Mouse (Mus musculus) liver, embryonic 12.5 days (tissue): ENCODE measurements at regions not wholly inside any gene's neighbourhood (a gene's known extent, or its start where the extent isn't known, plus 50 kb on each side); places are given as distances from the start of the nearest gene placed in this dataset.

Experiments
- ATAC-seq: fragments of 200-750 bp; cut with Nextera tagmentation; 2 replicates; pipeline ENCODE4 v1.8.0; 2017; ENCODE audit warnings: moderate number of reproducible peaks, mild to moderate bottlenecking, moderate library complexity
- H3K27ac ChIP-seq: fragments of 300-500 bp; sonication (generic); 2 replicates; pipeline ENCODE4 v1.5.1; 2016; ENCODE audit warnings: mild to moderate bottlenecking
- H3K27me3 ChIP-seq: fragments of 300-500 bp; sonication (generic); replicated peaks from 2 replicates; pipeline ENCODE4 v1.6.1; 2016; ENCODE audit warnings: mild to moderate bottlenecking, moderate library complexity
- H3K36me3 ChIP-seq: fragments of 300-500 bp; sonication (generic); 2 replicates; pipeline ENCODE4 v1.6.1; 2016; ENCODE audit warnings: mild to moderate bottlenecking, moderate library complexity
- H3K4me1 ChIP-seq: fragments of 300-500 bp; sonication (generic); 2 replicates; pipeline ENCODE4 v1.6.1; 2016
- H3K4me2 ChIP-seq: fragments of 300-500 bp; sonication (generic); 2 replicates; pipeline ENCODE4 v1.6.1; 2016; ENCODE audit warnings: mild to moderate bottlenecking, moderate library complexity
- H3K4me3 ChIP-seq: fragments of 300-500 bp; sonication (generic); 2 replicates; pipeline ENCODE4 v1.5.1; 2016; ENCODE audit warnings: mild to moderate bottlenecking, moderate library complexity
- H3K9ac ChIP-seq: fragments of 300-500 bp; sonication (generic); 2 replicates; pipeline ENCODE4 v1.6.1; 2016; ENCODE audit warnings: mild to moderate bottlenecking, moderate library complexity
- H3K9me3 ChIP-seq: fragments of 300-500 bp; sonication (generic); replicated peaks from 2 replicates; pipeline ENCODE4 v1.6.1; 2016; ENCODE audit warnings: mild to moderate bottlenecking, moderate library complexity
- WGBS: fragments of 180-500 bp; shearing (Covaris S2); methylation state at CpG from one replicate; pipeline ENCODE4 v1.1.7; 2016; ENCODE audit not compliant: insufficient replicate concordance; 5-methylcytosine and 5-hydroxymethylcytosine counted together

DNA sequence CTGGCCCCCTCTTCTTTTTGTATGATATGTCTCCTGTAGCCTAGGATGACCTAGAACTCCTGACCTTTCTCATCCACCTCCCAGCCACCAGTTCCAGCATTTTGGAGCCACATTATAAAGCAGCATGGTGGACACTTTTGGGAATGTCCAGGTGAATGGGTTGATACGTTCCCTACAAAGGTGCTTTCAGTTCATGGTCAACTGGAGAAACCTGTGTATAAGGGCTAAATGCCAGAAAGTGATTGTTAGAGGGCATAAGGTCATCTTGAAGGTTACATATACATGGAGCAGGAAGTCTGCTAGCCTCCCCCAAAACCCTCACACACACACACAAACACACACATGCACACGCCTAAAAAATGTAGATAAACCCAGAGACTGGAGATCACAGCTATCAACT, 86.1 kb upstream of the Tbx3 start:
- Histone ChIP-seq H3K36me3 (no peaks in the 10 kb centered on the region), H3K27ac (no peak overlapping the region), H3K27me3 (no peaks in the 10 kb centered on the region), H3K4me3 (no peak overlapping the region), H3K4me1 (peaks cover 7% of the 10 kb centered on the region; the same call in 1 of the 2 replicates), H3K9me3 (no peaks in the 10 kb centered on the region), H3K4me2 (no peak overlapping the region), H3K9ac (no peak overlapping the region)
- ATAC-seq, result no peak
- WGBS, result 58% methylated on average over 2 of the region's 2 CpGs

DNA sequence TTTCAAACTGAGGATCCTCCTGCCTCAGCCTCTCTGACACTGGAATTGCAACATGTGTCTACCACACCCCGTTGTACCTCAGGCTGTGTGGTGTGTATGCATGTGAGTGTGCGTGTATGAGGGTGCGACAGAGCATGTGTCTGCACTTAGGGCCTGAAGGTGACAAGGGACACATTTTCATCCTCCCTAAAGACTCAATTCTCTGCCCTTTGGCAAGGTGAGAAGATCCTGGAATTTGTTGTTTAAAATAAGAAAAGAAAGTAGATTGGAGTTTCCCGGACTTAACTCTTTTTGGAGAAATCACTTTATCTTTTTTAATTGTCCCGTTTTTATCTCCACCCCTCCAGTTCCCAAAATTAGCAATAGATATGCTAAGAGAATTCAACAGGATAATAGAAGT, 85.6 kb upstream of the Tbx3 start:
- no peak overlapping the region for H3K9ac ChIP-seq
- no peak overlapping the region for H3K27ac ChIP-seq
- WGBS, result 83% methylated on average over 5 of the region's 5 CpGs
- no peaks in the 10 kb centered on the region for H3K36me3 ChIP-seq
- H3K9me3 ChIP-seq, result no peaks in the 10 kb centered on the region
- no peak overlapping the region for H3K4me3 ChIP-seq
- no peak overlapping the region for H3K4me2 ChIP-seq
- peaks cover 7% of the 10 kb centered on the region; the same call in 1 of the 2 replicates for H3K4me1 ChIP-seq
- H3K27me3 ChIP-seq, result no peaks in the 10 kb centered on the region
- ATAC-seq, result no peak

DNA sequence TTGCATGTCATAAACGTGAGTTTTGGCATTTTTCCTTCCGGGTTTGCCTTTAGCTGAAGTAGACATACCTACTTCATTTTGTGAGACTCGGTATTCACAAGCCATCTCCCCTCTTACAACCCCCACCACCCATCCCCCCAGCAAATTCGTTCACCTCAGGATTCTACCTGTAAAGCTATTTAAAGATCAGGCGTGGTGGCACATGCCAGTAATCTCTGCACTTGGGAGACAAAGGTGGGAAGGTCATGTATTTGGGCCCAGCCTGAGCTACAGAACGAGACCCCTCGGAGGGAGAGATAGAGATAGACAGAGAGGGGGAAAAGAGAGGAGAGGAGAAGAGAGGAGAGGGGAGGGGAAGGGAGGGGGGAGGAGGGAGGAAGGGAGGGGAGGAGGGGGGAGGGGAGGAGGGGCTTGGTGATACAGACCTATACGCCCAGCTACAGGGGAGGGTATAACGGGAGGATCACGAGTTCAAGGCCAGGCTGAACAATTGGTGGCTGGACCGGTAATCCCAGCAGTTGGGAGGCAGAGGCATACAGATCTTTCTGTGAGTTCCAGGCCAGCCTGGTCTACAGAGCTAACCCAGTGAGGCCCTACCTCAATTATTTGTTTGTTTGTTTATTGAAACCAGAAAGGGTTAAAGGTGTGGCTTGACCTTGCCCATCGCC, 83.9 kb upstream of the Tbx3 start:
- Histone ChIP-seq H3K4me2 (no peak overlapping the region), H3K27ac (no peak overlapping the region), H3K4me3 (no peak overlapping the region), H3K9me3 (no peaks in the 10 kb centered on the region), H3K27me3 (no peaks in the 10 kb centered on the region), H3K36me3 (no peaks in the 10 kb centered on the region), H3K9ac (no peak overlapping the region), H3K4me1 (peaks cover 7% of the 10 kb centered on the region; the same call in 1 of the 2 replicates)
- ATAC-seq, result no peak
- WGBS, result 58% methylated on average over 11 of the region's 12 CpGs

DNA sequence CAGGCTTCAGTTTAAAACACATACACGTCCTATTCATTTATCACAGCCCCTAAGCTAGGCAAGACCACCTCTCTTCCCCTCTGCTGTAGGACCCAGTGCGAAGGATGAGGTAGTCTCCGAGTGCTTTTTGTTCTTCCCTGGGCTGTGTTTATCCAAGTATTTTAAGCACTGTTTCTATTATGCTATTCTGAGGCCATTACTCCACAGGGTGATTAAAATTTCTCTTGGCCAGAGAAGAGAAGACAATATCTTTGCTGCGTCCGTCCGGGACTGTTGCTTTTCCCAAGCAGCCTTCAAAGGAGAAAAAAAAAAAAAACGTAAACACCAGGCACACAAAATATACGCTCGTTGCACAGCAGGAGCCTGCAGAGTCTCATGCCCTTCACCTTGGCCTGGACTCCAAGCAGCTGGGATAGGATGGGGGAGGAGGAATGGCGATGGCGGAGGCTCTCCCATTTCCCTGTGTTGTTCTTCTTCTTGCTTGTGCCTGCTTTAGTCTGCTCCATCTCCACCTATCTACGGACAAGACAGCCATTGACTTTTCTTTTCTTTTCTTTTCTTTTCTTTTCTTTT, 83.1 kb upstream of the Tbx3 start:
- no peaks in the 10 kb centered on the region for H3K9me3 ChIP-seq
- WGBS, result 59% methylated on average over 12 of the region's 12 CpGs
- H3K27me3 ChIP-seq, result no peaks in the 10 kb centered on the region
- no peak overlapping the region for H3K27ac ChIP-seq
- H3K4me2 ChIP-seq, result no peak overlapping the region
- H3K4me3 ChIP-seq, result no peak overlapping the region
- peaks cover 7% of the 10 kb centered on the region; the same call in 1 of the 2 replicates for H3K4me1 ChIP-seq
- no peak overlapping the region for H3K9ac ChIP-seq
- no peaks in the 10 kb centered on the region for H3K36me3 ChIP-seq
- ATAC-seq, result no peak

DNA sequence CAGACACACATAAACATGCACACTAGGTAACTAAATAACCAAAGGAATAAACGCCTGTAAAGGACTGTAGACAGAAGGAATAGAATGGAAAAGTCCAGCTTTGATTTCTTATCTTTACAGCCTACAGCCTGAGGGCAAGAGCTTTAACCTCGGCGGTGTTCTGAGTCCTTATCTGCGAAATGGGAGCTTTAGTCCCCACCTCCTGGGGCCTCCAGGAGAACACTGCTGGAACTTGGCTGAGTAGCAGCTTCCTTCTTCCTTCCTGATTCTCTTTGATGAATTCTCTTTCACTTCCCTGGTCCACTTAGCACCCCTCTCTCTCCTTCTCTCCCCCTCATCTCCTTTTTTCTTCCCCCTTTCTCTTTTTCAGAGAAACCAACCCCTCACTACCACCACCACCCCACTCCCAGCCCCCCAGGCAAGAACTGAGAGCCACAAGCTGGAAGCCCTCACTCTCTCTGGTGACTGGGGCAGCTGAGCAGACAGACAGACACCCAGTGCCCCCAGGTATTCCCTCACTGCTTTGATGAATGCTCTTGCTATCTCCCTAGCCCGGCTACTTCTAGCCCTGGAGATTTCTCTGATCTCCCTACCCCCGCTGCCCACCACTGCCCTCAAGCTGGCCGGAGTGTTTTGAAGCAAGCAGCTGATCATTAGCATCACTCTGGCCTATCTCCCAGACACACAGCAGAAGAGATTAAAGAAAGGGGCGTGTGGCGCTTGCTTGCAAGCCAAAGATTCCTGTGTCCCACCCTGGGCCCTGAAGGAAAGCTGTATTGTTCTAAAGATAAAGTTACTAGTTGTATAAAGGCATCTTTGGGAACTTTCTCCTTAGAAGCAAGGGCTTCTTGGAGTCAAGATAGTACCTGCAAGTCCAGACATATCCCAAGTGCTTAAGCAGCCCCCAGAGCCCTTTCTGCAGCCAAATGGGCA, 81.9 kb upstream of the Tbx3 start:
- no peak for ATAC-seq
- no peak overlapping the region for H3K4me2 ChIP-seq
- H3K27me3 ChIP-seq, result no peaks in the 10 kb centered on the region
- no peak overlapping the region for H3K4me3 ChIP-seq
- peaks cover 7% of the 10 kb centered on the region; the same call in 1 of the 2 replicates for H3K4me1 ChIP-seq
- H3K9ac ChIP-seq, result no peak overlapping the region
- H3K36me3 ChIP-seq, result no peaks in the 10 kb centered on the region
- H3K27ac ChIP-seq, result no peak overlapping the region
- no peaks in the 10 kb centered on the region for H3K9me3 ChIP-seq
- 17% methylated on average over 9 of the region's 9 CpGs for WGBS

DNA sequence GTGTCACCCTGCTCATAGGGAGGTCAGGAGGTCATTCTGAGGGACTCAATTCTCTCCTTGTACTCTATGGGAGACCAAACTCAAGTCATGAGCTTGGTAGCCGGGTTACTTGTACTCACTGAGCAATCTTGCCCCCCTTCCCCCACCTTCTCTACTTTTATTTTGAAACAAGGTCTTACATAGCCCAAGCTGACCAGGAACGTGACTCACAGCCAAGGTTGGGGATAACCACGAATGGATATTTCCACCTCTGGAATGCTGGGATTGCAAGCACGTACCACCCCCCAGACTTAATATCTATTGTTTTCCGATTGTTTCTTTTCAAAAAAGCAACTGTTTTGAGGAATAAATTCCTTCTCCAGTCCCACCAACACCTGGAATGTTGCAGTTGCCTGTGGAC, 79.2 kb upstream of the Tbx3 start:
- Histone ChIP-seq H3K36me3 (no peaks in the 10 kb centered on the region), H3K9ac (no peak overlapping the region), H3K27ac (no peak overlapping the region), H3K4me3 (no peak overlapping the region), H3K4me1 (peaks cover 7% of the 10 kb centered on the region; the same call in 1 of the 2 replicates), H3K27me3 (no peaks in the 10 kb centered on the region), H3K4me2 (no peak overlapping the region), H3K9me3 (no peaks in the 10 kb centered on the region)
- no peak for ATAC-seq
- 62% methylated on average over 5 of the region's 5 CpGs for WGBS

DNA sequence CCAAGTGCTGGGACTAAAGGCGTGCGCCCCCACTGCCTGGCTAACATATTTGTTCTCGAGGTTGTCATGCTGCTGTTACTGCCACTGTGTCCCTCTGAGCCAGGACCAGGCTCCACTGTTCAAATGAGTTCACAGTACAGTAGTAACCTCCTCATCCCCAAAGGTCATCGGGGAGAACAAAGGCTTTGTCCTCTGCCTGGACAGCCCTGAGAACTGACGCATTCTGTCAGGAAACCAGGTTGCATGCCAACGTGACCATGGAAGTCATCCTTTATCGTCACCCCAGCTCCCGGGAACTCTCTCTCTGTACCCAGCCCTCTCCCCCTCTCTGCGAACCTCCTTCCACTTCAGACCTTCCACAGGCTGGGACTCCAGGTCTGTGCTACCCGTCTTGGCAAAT, 77.6 kb upstream of the Tbx3 start:
- 63% methylated on average over 10 of the region's 10 CpGs for WGBS
- no peak overlapping the region for H3K9ac ChIP-seq
- H3K27me3 ChIP-seq, result no peaks in the 10 kb centered on the region
- H3K36me3 ChIP-seq, result no peaks in the 10 kb centered on the region
- peaks cover 7% of the 10 kb centered on the region; the same call in 1 of the 2 replicates for H3K4me1 ChIP-seq
- no peak overlapping the region for H3K27ac ChIP-seq
- no peak for ATAC-seq
- no peaks in the 10 kb centered on the region for H3K9me3 ChIP-seq
- H3K4me2 ChIP-seq, result no peak overlapping the region
- no peak overlapping the region for H3K4me3 ChIP-seq

DNA sequence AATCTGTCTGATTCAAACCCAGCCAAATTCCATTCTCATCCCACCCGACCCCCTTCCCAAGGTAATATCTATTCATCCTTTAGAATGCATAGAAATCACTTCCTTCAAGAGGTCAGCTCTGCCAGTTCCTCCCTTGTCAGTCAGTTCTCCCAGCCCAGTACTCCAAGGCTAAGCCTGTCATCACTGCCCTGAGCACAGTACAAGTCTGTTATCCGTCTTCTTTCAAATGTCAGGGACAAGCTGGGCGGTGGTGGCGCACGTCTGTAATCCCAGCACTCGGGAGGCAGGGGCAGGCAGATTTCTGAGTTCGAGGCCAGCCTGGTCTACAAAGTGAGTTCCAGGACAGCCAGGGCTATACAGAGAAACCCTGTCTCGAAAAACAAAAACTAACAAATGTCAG, 75.9 kb upstream of the Tbx3 start:
- Histone ChIP-seq H3K9me3 (no peaks in the 10 kb centered on the region), H3K9ac (no peak overlapping the region), H3K4me1 (no peaks in the 10 kb centered on the region), H3K4me2 (no peak overlapping the region), H3K27me3 (no peaks in the 10 kb centered on the region), H3K4me3 (no peak overlapping the region), H3K36me3 (no peaks in the 10 kb centered on the region), H3K27ac (no peak overlapping the region)
- ATAC-seq, result no peak
- 61% methylated on average over 8 of the region's 8 CpGs for WGBS

DNA sequence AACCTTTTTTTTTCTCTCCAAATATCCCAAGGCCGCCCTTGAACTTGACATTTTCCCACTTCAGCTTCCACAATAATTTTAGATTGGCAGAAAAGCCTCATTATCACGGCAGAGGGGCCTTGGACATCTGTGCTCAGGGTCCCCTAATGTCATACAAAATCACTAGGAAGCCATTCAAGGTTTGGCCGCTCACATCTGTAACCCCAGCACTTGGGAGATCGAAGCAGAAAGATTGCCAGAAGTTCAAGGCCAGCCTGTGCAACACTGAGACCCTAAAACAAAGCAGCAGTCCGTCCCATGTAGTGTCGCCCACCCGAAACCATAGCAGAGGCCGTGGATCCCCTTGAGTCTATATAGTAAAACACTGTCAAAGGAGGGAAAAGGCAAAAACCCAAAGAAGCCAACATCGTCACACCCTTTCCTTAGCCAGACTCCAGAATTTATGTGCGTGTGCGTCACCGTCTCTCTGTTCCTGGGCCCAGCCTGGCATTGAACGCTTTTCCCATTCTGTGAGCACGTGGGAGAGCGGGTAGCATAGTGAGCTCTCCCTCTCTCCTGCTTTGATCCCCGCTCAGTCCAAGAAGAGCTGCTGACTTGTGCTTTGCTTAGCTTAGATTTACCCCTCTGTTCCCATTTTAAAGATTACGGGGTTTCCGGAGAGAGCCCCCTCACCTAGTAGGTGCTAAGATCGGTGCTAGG, 74.0 kb upstream of the Tbx3 start:
- Histone ChIP-seq H3K27ac (no peak overlapping the region), H3K9me3 (no peaks in the 10 kb centered on the region), H3K27me3 (no peaks in the 10 kb centered on the region), H3K36me3 (no peaks in the 10 kb centered on the region), H3K9ac (no peak overlapping the region), H3K4me1 (no peaks in the 10 kb centered on the region), H3K4me2 (no peak overlapping the region), H3K4me3 (no peak overlapping the region)
- WGBS, result 75% methylated on average over 19 of the region's 19 CpGs
- ATAC-seq, result no peak

DNA sequence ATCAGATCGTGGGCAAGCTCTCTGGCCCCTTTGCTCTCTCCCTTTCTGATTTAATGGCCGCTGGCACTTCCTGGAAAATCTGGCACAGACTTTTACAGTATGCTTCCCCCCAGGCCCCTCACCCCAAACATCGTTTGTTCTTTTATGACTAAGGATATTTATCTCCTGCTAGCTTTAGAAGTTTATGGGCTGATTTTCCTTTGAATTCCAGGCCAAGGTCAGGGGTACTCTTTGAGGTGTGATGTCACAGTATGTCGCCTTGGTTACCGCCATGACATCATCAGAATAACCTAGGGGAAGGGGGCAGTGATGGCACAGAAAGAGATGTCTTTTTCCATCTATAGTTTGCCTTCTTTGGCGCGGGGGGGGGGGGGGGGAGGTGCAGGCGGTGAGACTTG, 73.5 kb upstream of the Tbx3 start:
- no peaks in the 10 kb centered on the region for H3K4me1 ChIP-seq
- H3K27ac ChIP-seq, result no peak overlapping the region
- WGBS, result 57% methylated on average over 7 of the region's 8 CpGs
- H3K9ac ChIP-seq, result no peak overlapping the region
- ATAC-seq, result no peak
- H3K9me3 ChIP-seq, result no peaks in the 10 kb centered on the region
- no peak overlapping the region for H3K4me2 ChIP-seq
- H3K36me3 ChIP-seq, result no peaks in the 10 kb centered on the region
- H3K27me3 ChIP-seq, result no peaks in the 10 kb centered on the region
- no peak overlapping the region for H3K4me3 ChIP-seq

DNA sequence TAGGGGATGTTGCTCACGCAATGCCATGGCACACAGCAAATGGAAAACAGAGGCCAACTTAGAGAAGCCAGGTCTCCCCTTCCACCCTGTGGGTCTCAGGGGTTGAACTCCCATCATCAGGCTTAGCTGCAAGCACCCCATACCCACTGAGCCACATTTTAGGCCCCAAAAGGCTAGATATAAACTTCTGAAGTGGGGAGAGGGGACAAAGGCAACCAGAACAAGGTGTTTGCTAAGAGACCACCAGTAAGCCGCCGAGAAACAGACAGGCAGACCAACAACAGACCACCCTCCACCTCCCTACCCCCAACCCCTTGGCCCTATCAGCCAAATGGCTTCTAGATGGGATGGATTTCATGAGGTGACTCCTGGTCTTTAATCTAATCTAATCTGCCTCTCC, 72.9 kb upstream of the Tbx3 start:
- H3K9me3 ChIP-seq, result no peaks in the 10 kb centered on the region
- no peak for ATAC-seq
- H3K27ac ChIP-seq, result no peak overlapping the region
- H3K4me3 ChIP-seq, result no peak overlapping the region
- H3K4me2 ChIP-seq, result no peak overlapping the region
- no peaks in the 10 kb centered on the region for H3K36me3 ChIP-seq
- H3K9ac ChIP-seq, result no peak overlapping the region
- H3K27me3 ChIP-seq, result no peaks in the 10 kb centered on the region
- H3K4me1 ChIP-seq, result no peaks in the 10 kb centered on the region
- WGBS, result 64% methylated on average over 3 of the region's 3 CpGs

DNA sequence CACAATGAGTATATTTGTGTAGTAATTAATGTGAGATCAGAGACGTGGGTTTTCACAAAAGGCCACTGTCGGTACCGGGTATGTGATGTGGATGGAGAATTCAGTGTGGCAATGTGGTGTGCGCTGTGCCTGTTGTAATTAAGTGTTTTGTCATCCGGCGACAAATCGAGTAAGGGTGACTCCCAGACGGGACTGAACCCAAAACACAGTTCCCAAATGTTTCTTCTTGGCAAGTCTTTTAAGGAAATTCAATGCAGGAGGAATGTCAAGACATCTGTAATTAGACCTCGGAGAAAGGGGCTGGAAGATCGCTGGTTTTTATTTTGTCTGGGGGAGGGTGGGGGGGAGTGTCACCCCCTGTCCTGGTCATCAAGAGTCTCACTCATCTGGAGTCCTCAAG, 72.3 kb upstream of the Tbx3 start:
- no peak for ATAC-seq
- H3K4me3 ChIP-seq, result no peak overlapping the region
- H3K4me2 ChIP-seq, result no peak overlapping the region
- no peak overlapping the region for H3K9ac ChIP-seq
- no peaks in the 10 kb centered on the region for H3K36me3 ChIP-seq
- H3K9me3 ChIP-seq, result no peaks in the 10 kb centered on the region
- no peaks in the 10 kb centered on the region for H3K4me1 ChIP-seq
- no peaks in the 10 kb centered on the region for H3K27me3 ChIP-seq
- 68% methylated on average over 10 of the region's 10 CpGs for WGBS
- H3K27ac ChIP-seq, result no peak overlapping the region
